Mouse (Mus musculus) liver, postnatal 0 days (tissue): ENCODE measurements around the gene Tnnc1. TPM values are rescaled to one million over a fixed set of nuclear protein-coding genes. Genes with fewer than 3 reads are reported as not detected.

Experiments
- ATAC-seq: fragments of 200-750 bp; cut with Nextera tagmentation; 2 replicates; pipeline ENCODE4 v1.8.0; 2017; ENCODE audit warnings: mild to moderate bottlenecking, moderate library complexity
- DNase-seq: peaks from one replicate; pipeline ENCODE4 v3.0.0-alpha.2; 2016
- H3K27ac ChIP-seq: fragments of 300-500 bp; sonication (generic); 2 replicates; pipeline ENCODE4 v1.5.1; 2014; ENCODE audit warnings: antibody characterized with exemption, moderate library complexity, mild to moderate bottlenecking, low read depth
- H3K27me3 ChIP-seq: fragments of 300-500 bp; sonication (generic); 2 replicates; pipeline ENCODE4 v1.6.1; 2014; ENCODE audit warnings: low read length, control low read depth, mixed read lengths; ENCODE audit not compliant: insufficient read depth
- H3K36me3 ChIP-seq: fragments of 300-500 bp; sonication (generic); replicated peaks from 2 replicates; pipeline ENCODE4 v1.6.1; 2014; ENCODE audit warnings: mild to moderate bottlenecking, control low read depth, low read length, moderate library complexity, mixed read lengths; ENCODE audit not compliant: insufficient read depth
- H3K4me1 ChIP-seq: fragments of 300-500 bp; sonication (generic); 2 replicates; pipeline ENCODE4 v1.6.1; 2014; ENCODE audit warnings: antibody characterized with exemption, mild to moderate bottlenecking, control low read depth; ENCODE audit not compliant: insufficient read depth
- H3K4me2 ChIP-seq: fragments of 300-500 bp; sonication (generic); 2 replicates; pipeline ENCODE4 v1.6.1; 2014; ENCODE audit warnings: low read depth, mild to moderate bottlenecking, low read length, moderate library complexity, mixed read lengths
- H3K4me3 ChIP-seq: fragments of 300-500 bp; sonication (generic); 2 replicates; pipeline ENCODE4 v1.5.1; 2014; ENCODE audit warnings: low read depth, low read length
- H3K9ac ChIP-seq: fragments of 300-500 bp; sonication (generic); replicated peaks from 2 replicates; pipeline ENCODE4 v1.6.1; 2014; ENCODE audit warnings: mild to moderate bottlenecking, moderate library complexity
- H3K9me3 ChIP-seq: fragments of 300-500 bp; sonication (generic); 2 replicates; pipeline ENCODE4 v1.6.1; 2016; ENCODE audit warnings: mild to moderate bottlenecking, control low read depth, low read length, mixed read lengths
- CTCF ChIP-seq: sonication (generic); IDR thresholded peaks from 2 replicates; pipeline ENCODE4 v1.5.1; 2016; ENCODE audit warnings: antibody characterized with exemption, low read depth
- EP300 ChIP-seq: IDR thresholded peaks from 2 replicates; pipeline ENCODE4 v1.6.1; 2016; ENCODE audit warnings: antibody characterized with exemption, low read depth, mild to moderate bottlenecking
- WGBS: fragments of 180-500 bp; shearing (Covaris S2); extraction: QIAGEN DNeasy Blood & Tissue Kit; methylation state at CpG from one replicate; pipeline ENCODE4 v1.1.7; 2014; ENCODE audit not compliant: insufficient replicate concordance; 5-methylcytosine and 5-hydroxymethylcytosine counted together
- polyA plus RNA-seq: library from polyadenylated mRNA; unstranded; fragments of >200 nt; fragmentation: Nextera tagmentation; extraction: Ambion mirVana; gene quantifications from 2 replicates; pipeline ENCODE4 v1.2.1, GENCODE M21; 2015

The Tnnc1 gene
- polyA plus RNA-seq, 1 experiment from 2014 or later = 3.9 TPM

DNA sequence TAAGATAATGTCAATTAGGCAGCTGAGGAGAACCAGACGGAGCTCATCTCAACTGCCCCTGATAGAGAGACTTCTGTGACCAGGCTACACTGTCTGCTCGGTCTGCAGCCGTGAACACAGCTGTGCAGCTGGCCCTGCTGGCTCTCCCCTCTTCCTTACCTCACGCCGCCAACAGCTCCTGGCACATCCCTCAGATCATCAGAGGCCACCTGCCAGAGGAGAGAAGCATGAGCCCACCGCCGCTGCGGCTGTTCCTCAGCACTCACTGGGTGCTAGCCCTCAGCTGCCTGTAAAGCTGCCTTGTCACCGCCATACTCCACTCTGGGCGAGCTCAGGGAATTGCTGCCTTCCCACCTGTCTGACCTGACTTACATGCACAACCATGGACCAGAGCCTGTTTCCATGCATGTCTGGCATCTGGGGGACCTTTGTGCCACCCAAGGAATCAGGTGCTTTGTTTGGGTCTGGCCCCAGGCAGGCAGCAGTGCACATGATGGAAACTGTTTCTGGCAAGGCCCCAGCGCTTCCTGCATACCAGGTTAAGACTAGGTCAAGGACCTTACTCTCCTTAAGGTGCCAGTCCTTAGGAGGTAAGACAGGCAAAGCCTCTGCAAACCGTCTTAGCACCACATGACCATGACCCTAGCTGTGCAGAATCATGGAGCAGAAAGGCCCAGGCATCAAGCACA lies 28.3 kb upstream of the Tnnc1 start:
- Histone ChIP-seq H3K9me3 (no peaks in the 10 kb centered on the region), H3K4me2 (peak overlapping the region; percentile 61), H3K4me3 (no peak overlapping the region), H3K9ac (peak overlapping the region; percentile 21; the same call in 1 of the 2 replicates), H3K27me3 (no peaks in the 10 kb centered on the region), H3K4me1 (peaks cover 24% of the 10 kb centered on the region), H3K36me3 (peaks cover 79% of the 10 kb centered on the region), H3K27ac (peak overlapping the region; percentile 2; the same call in 1 of the 2 replicates)
- ATAC-seq (no peak), DNase-seq (no peak)
- TF ChIP-seq CTCF = no peak
- 84% methylated on average over 12 of the region's 12 CpGs for WGBS

DNA sequence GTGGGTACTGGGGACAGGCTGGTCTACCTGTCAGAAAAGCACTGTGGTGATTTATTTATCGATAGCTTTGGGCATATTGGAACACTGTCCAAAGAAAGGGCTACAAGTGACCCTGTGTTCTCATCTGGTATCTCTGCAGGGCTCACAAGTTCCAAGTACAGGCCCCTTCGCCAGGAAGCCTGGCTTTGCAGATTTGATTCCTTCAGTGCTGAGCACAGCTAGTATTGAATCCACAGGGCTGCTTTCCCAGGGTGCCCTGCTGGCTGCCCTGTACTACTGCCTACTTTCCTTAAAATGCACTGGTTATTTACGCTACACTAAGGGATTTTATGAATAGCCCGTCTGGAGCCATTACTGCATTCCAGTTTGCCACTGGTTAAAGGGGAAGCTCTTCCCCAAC lies 26.6 kb upstream of the Tnnc1 start:
- H3K27ac ChIP-seq = peak overlapping the region; percentile 81
- DNase-seq (peak; percentile 14), ATAC-seq (peak; percentile 20; the same call in 1 of the 2 replicates)
- peak overlapping the region; percentile 53 for H3K9ac ChIP-seq
- TF ChIP-seq EP300 (no peak), CTCF (no peak)
- no peaks in the 10 kb centered on the region for H3K9me3 ChIP-seq
- peak overlapping the region; percentile 61 for H3K4me2 ChIP-seq
- no peaks in the 10 kb centered on the region for H3K27me3 ChIP-seq
- H3K4me3 ChIP-seq = peak overlapping the region; percentile 36
- H3K36me3 ChIP-seq = peaks cover 75% of the 10 kb centered on the region
- WGBS = 78% methylated on average over 4 of the region's 4 CpGs
- peaks cover 29% of the 10 kb centered on the region for H3K4me1 ChIP-seq

DNA sequence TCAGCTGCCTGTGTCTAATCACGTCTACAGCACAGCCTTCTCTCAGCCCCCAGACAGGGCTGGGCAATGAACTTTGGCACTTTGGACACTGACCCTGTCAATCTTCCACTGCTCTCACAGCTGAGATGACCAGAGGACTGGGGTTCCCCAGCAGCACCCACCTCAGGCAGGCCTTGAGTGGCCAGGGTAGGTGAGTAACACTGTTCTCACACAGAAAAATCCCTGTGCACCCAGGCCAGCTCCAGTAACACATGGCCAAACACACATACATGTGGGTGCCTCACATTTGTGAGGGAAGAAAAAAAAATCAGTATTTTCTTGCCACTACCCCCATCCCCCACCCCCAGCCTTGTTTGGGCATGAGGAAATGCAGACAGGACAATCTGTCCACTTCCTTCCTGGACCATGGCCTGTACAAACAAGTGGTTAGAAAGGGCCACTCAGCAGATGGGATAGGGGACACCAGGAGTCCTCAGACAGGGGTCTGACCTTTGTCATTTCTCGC lies 25.3 kb upstream of the Tnnc1 start:
- Histone ChIP-seq H3K27me3 (no peaks in the 10 kb centered on the region), H3K9ac (peak overlapping the region; percentile 53; the same call in 1 of the 2 replicates), H3K4me2 (peak overlapping the region; percentile 61), H3K36me3 (peaks cover 75% of the 10 kb centered on the region), H3K4me1 (peaks cover 34% of the 10 kb centered on the region), H3K9me3 (no peaks in the 10 kb centered on the region), H3K27ac (peak overlapping the region; percentile 81), H3K4me3 (peak overlapping the region; percentile 36)
- peak; percentile 80 for ATAC-seq
- WGBS = 48% methylated on average over 2 of the region's 2 CpGs
- peak; percentile 69 for DNase-seq
- TF ChIP-seq CTCF = no peak
- TF ChIP-seq EP300 = peak; percentile 78; the same call in 1 of the 2 replicates

DNA sequence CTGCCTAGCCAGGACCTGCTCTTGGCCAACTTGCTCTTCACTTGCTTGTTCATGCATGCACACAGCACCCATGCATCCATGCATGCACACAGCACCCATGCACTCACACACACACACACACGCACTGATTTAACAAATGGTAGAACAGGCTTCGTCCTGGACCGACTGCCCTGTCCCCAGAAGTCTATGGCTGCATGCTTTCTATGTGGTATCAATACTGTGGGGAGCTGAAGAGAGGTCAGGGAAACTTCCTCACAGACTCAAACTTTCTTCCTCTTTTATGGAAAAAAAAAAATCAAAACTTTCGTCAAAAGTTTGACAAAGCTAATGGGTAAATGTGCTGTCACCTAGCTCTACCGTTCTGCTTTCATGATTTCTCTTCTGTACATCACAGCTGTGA lies 24.6 kb upstream of the Tnnc1 start:
- Histone ChIP-seq H3K9me3 (no peaks in the 10 kb centered on the region), H3K4me3 (no peak overlapping the region), H3K27ac (peak overlapping the region; percentile 81), H3K4me1 (peaks cover 36% of the 10 kb centered on the region), H3K4me2 (peak overlapping the region; percentile 61), H3K9ac (no peak overlapping the region), H3K36me3 (peaks cover 79% of the 10 kb centered on the region), H3K27me3 (no peaks in the 10 kb centered on the region)
- peak; percentile 3; the same call in 1 of the 2 replicates for ATAC-seq
- no peak for DNase-seq
- no peak for TF ChIP-seq EP300
- no peak for TF ChIP-seq CTCF
- 52% methylated on average over 5 of the region's 5 CpGs for WGBS

DNA sequence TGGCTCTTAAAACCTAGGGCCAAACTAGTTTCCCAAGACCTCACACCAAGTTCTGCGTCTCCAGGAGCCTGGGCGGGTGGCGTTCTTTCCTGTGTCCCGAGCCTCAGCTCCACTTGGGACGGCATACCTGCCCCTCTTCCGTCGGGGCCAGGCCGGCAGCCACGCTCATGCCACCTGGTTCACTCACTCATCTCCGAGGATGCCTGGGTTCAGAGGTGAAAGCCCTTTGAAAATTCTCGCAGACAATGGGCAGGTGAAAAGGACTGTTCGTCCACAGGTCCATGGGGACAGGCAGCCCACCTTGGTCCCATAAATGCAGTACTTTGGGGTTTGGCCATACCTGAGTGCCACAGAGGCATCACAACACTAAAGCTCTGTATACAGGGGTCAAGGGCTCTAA lies 23.9 kb upstream of the Tnnc1 start:
- no peak overlapping the region for H3K9ac ChIP-seq
- H3K4me2 ChIP-seq = no peak overlapping the region
- H3K4me3 ChIP-seq = no peak overlapping the region
- peak overlapping the region; percentile 81 for H3K27ac ChIP-seq
- H3K36me3 ChIP-seq = peaks cover 81% of the 10 kb centered on the region
- no peaks in the 10 kb centered on the region for H3K9me3 ChIP-seq
- WGBS = 81% methylated on average over 12 of the region's 12 CpGs
- ATAC-seq (no peak), DNase-seq (no peak)
- no peaks in the 10 kb centered on the region for H3K27me3 ChIP-seq
- peaks cover 38% of the 10 kb centered on the region for H3K4me1 ChIP-seq
- TF ChIP-seq EP300 (no peak), CTCF (no peak)

DNA sequence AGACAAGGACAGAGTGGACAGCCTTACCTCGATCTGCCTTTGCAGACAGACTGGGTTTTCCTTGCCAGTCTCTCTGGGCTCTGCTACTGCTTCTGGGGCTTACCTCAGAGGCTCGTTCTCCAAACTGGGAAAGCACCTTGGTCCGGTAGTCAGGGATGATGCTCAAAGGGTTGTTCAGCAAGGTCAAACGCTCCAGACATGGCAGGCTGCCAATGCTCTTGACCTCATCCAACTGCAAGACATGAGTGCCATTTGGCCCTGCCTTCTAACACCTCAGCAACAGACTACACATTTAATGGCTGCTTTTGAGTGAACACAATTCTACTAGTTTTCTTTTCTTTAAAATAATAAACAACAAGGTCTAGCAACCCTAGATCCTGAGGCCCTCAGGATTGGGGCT lies 21.5 kb upstream of the Tnnc1 start:
- no peak overlapping the region for H3K9ac ChIP-seq
- no peak for ATAC-seq
- peak; percentile 57 for DNase-seq

More for the DNA sequence above, 21.5 kb upstream of the Tnnc1 start:
- H3K36me3 ChIP-seq = peaks cover 84% of the 10 kb centered on the region
- H3K4me1 ChIP-seq = peaks cover 29% of the 10 kb centered on the region
- H3K4me2 ChIP-seq = no peak overlapping the region
- no peak overlapping the region for H3K4me3 ChIP-seq
- TF ChIP-seq CTCF (no peak), EP300 (no peak)
- H3K27me3 ChIP-seq = no peaks in the 10 kb centered on the region
- 72% methylated on average over 4 of the region's 4 CpGs for WGBS
- no peak overlapping the region for H3K27ac ChIP-seq
- no peaks in the 10 kb centered on the region for H3K9me3 ChIP-seq
